In the genomic region with DNA sequence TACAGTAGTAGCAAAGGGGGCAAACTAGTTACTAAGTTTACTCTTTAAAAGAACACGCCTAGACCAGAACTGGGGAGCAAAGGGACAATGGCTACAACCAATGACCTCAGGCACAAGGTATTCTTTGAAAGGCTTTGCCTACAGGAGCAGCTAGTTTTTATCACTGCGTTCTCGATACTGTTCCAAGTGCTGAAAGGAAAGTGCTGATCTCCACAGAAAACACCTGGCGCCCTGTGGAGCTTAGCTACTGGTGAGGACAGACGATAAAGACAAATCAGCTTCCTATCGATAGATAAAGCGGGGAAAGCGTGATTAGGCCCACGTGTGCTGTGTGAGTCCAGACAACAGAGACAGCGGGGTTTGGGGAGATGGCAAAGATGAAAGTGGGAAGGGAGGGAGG, we compare ENCODE assay signal across 17 mouse cellular contexts. TPM values are rescaled to one million over a fixed set of nuclear protein-coding genes. Genes with fewer than 3 reads are reported as not detected.
DNase-seq lines count a peak whose midpoint lies in the region; ATAC-seq and TF ChIP-seq lines count a peak whose summit lies in the region.
"Had no signal": no experiment of that assay in that cellular context is flagged by ENCODE, and none has a peak within 500 bp of the region (broad histone marks: within the 10 kb centered on the region; RNA-seq: fewer than 3 reads in every experiment).

No protein-coding gene starts in this region.

- H3K27me3 ChIP-seq in heart, embryonic 12.5 days (replicated peaks): 0 out of 2 replicates have a peak, but pooled peaks cover 9% of the 10 kb centered on the region
- no peaks in the 10 kb centered on the region for H3K27me3 ChIP-seq in heart, adult 2 months (ENCODE audit: control insufficient read depth, insufficient read depth, low read length)
- no peaks in the 10 kb centered on the region for H3K27me3 ChIP-seq in liver, embryonic 14.5 days (ENCODE audit: control insufficient read depth, insufficient read depth, low read length)
- H3K27me3 ChIP-seq: hindbrain, embryonic 15.5 days; lung, embryonic 15.5 days had no signal

- DNase-seq in heart, adult 2 months: no peak
- DNase-seq in CD4-positive helper T cell, adult 2 months (ENCODE audit: low read depth, low spot score): peak; percentile 42
- DNase-seq in R1 (ENCODE audit: low read depth, low spot score): peak; percentile 36
- no peak for DNase-seq in liver, embryonic 14.5 days (ENCODE audit: low read depth in 3 of 3, low spot score in 3 of 3)
- no peak for DNase-seq in frontal cortex, postnatal 25 days (ENCODE audit: low spot score in 2 of 2)
- no peak for DNase-seq in layer of hippocampus, postnatal 36 days
- no peak for DNase-seq in lung, adult 2 months
- DNase-seq: adrenal gland, adult 8-10 months; cerebellum, adult 8-10 months; embryo, embryonic 11 days; left cerebral cortex, postnatal 4 days; right cerebral cortex, postnatal 14 days; thymus, postnatal 36 days had no signal

- peak overlapping the region; percentile 58 for H3K4me2 ChIP-seq in heart, embryonic 12.5 days
- H3K4me2 ChIP-seq in liver, embryonic 14.5 days (ENCODE audit: low read depth): peak overlapping the region; percentile 52
- H3K4me2 ChIP-seq: hindbrain, embryonic 15.5 days; lung, embryonic 15.5 days had no signal

- WGBS in heart, embryonic 12.5 days: 8% methylated on average over 10 of the region's 10 CpGs
- WGBS in heart, adult 2 months: 18% methylated on average over 10 of the region's 10 CpGs
- 21% methylated on average over 10 of the region's 10 CpGs for WGBS in liver, embryonic 14.5 days (ENCODE audit: insufficient replicate concordance)
- WGBS in lung, adult 2 months: 49% methylated on average over 10 of the region's 10 CpGs

- intact Hi-C loops in heart, adult 2 months (cut with DNase I): no loop called here

- H3K36me3 ChIP-seq in heart, embryonic 12.5 days: no peaks in the 10 kb centered on the region
- H3K36me3 ChIP-seq in heart, adult 2 months (ENCODE audit: control insufficient read depth, insufficient read depth, low read length): no peaks in the 10 kb centered on the region
- no peaks in the 10 kb centered on the region for H3K36me3 ChIP-seq in liver, embryonic 14.5 days (replicated peaks; ENCODE audit: control insufficient read depth, insufficient read depth, low read depth)
- H3K36me3 ChIP-seq: hindbrain, embryonic 15.5 days; lung, embryonic 15.5 days had no signal

- ATAC-seq in heart, embryonic 12.5 days (ENCODE audit: insufficient number of reproducible peaks, low FRiP score): no peak
- ATAC-seq in liver, embryonic 14.5 days (ENCODE audit: insufficient read depth): no peak

- peaks cover 29% of the 10 kb centered on the region for H3K4me1 ChIP-seq in heart, embryonic 12.5 days (replicated peaks)
- H3K4me1 ChIP-seq in heart, adult 2 months (ENCODE audit: control insufficient read depth, insufficient read depth, low read length): peaks cover 6% of the 10 kb centered on the region
- peaks cover 36 to 47% of the 10 kb centered on the region in 2 experiments for H3K4me1 ChIP-seq in liver, embryonic 14.5 days (replicated peaks; ENCODE audit: control insufficient read depth in 2 of 2, insufficient read depth in 2 of 2, low read length in 1 of 2)
- peaks cover 5% of the 10 kb centered on the region for H3K4me1 ChIP-seq in lung, adult 2 months (ENCODE audit: control insufficient read depth, insufficient read depth, low read length)
- H3K4me1 ChIP-seq: hindbrain, embryonic 15.5 days had no signal

- no peak overlapping the region for H3K27ac ChIP-seq in heart, embryonic 12.5 days (ENCODE audit: poor library complexity, severe bottlenecking)
- no peak overlapping the region for H3K27ac ChIP-seq in heart, adult 2 months
- no peak overlapping the region; the same call in 1 of the 2 replicates for H3K27ac ChIP-seq in liver, embryonic 14.5 days
- H3K27ac ChIP-seq: hindbrain, embryonic 15.5 days; layer of hippocampus, adult 2 months; lung, embryonic 15.5 days had no signal

- H3K4me3 ChIP-seq in heart, embryonic 12.5 days: peak overlapping the region; percentile 15
- H3K4me3 ChIP-seq in heart, adult 2 months: no peak overlapping the region
- H3K4me3 ChIP-seq in liver, embryonic 14.5 days (ENCODE audit: insufficient read depth in 1 of 2, low read depth in 2 of 2, low read length in 2 of 2): 0 out of 4 replicates have a peak overlapping the region, but pooled peaks of 1 of the 2 experiments have one; percentile 18
- no peak overlapping the region for H3K4me3 ChIP-seq in lung, adult 2 months (replicated peaks; ENCODE audit: extremely low read depth, low read depth, low read length)
- H3K4me3 ChIP-seq: hindbrain, embryonic 15.5 days; layer of hippocampus, adult 2 months; lung, embryonic 15.5 days had no signal

- no peak for TF ChIP-seq POLR2A in heart, adult 2 months (IDR thresholded peaks at IDR 0.05; ENCODE audit: insufficient read depth, low read depth, low read length)
- no peak for TF ChIP-seq POLR2A in lung, adult 2 months (IDR thresholded peaks at IDR 0.05; ENCODE audit: borderline replicate concordance, extremely low read depth, low read depth, low read length)

- H3K9ac ChIP-seq in heart, embryonic 12.5 days: 0 out of 2 replicates have a peak overlapping the region, but pooled peaks have one; percentile 22
- H3K9ac ChIP-seq in heart, adult 2 months (ENCODE audit: low read depth, low read length): no peak overlapping the region
- peak overlapping the region; percentile 31; the same call in 1 of the 2 replicates for H3K9ac ChIP-seq in liver, embryonic 14.5 days (replicated peaks)
- H3K9ac ChIP-seq: hindbrain, embryonic 15.5 days; lung, embryonic 15.5 days had no signal

- no peaks in the 10 kb centered on the region for H3K9me3 ChIP-seq in heart, embryonic 12.5 days (replicated peaks)
- H3K9me3 ChIP-seq in liver, embryonic 14.5 days (ENCODE audit: control insufficient read depth, low read length): no peaks in the 10 kb centered on the region
- H3K9me3 ChIP-seq: hindbrain, embryonic 15.5 days; lung, embryonic 15.5 days had no signal

- no peak for TF ChIP-seq EP300 in heart, adult 2 months (IDR thresholded peaks at IDR 0.05; ENCODE audit: insufficient read depth, low read depth, low read length)
- no peak; the same call in 1 of the 2 replicates for TF ChIP-seq EP300 in liver, embryonic 14.5 days (IDR thresholded peaks at IDR 0.05; ENCODE audit: low read depth)

- H3K79me2 ChIP-seq in heart, adult 2 months (replicated peaks; ENCODE audit: control insufficient read depth, insufficient read depth, low read length): no peaks in the 10 kb centered on the region

- no peak for TF ChIP-seq CTCF in heart, adult 2 months (IDR thresholded peaks at IDR 0.05)
- TF ChIP-seq CTCF in liver, embryonic 14.5 days (IDR thresholded peaks at IDR 0.05; ENCODE audit: low read depth): no peak
- no peak for TF ChIP-seq CTCF in lung, adult 2 months (IDR thresholded peaks at IDR 0.05; ENCODE audit: insufficient read depth, low read length)

RNA-seq across cellular contexts. Expression of a gene that starts 26.9 kb away (rescaled TPM):
- polyA plus RNA-seq in heart, embryonic 12.5 days (2016; fragmentation: Nextera tagmentation; extraction: Ambion mirVana): 71.5 and 75.7 TPM in 2 replicates
- 100 to 1,000 TPM in 1 of 2 experiments, 10 to 100 TPM in 1; 95.9 to 109 TPM for total RNA-seq in heart, adult 2 months (2021)
- polyA plus RNA-seq in heart, adult 2 months (2012; rRNA removed): 106 and 161 TPM in 2 replicates
- 19.2 and 23.8 TPM in 2 replicates for polyA plus RNA-seq in liver, embryonic 14.5 days (2012; rRNA removed)
- 25.7 and 29.4 TPM in 2 replicates for polyA plus RNA-seq in liver, embryonic 14.5 days (2014; fragmentation: Nextera tagmentation; extraction: Ambion mirVana)
- 10 to 100 TPM; 76.4 to 83.5 TPM for total RNA-seq in layer of hippocampus, postnatal 36 days (2021)
- polyA plus RNA-seq in lung, adult 2 months (2012; rRNA removed): 67.7 and 97.9 TPM in 2 replicates

Comparison
In these comparisons a context has a peak if more than half of its experiments do, and no peak if none do; other contexts are left out.
1. DNase-seq: peak in CD4-positive helper T cell, adult 2 months (single experiment) and R1 (single experiment); none in heart, adult 2 months (0 of 2), liver, embryonic 14.5 days (0 of 3), frontal cortex, postnatal 25 days (0 of 2), layer of hippocampus, postnatal 36 days (0 of 2) and lung, adult 2 months (single experiment).